Mouse (Mus musculus) left cerebral cortex, postnatal 14 days (tissue): ENCODE results near the gene Scgb2b27. TPM values are rescaled to one million over a fixed set of nuclear protein-coding genes. Genes with fewer than 3 reads are reported as not detected.
A peak's percentile ranks its signal among the peaks of the same experiment; 100 is the strongest.
"Not testable (repeated sequence)": the region's sequence is repeated elsewhere in the genome, so short reads cannot be mapped to it uniquely, and the experiment has no call there.

Experiments used
- DNase-seq, 2 experiments: peaks; one replicate each; pipeline ENCODE4 v3.0.0; 2021 to 2022; ENCODE audit warnings: low spot score in 2 of 2, mixed read lengths in 1 of 2
- intact Hi-C: fragments of 180-260 bp; cut with DNase I; formaldehyde crosslinking; loops from one replicate; pipeline ENCODE4 v1.15.1; 2025
- long read RNA-seq, 2 experiments: library from polyadenylated mRNA; stranded (forward); transcript quantifications; one replicate each; pipeline ENCODE4 v2.0.0; 2021
- total RNA-seq, 2 experiments: library from RNA; stranded (reverse); gene quantifications; 2 replicates each; pipeline ENCODE4 v1.2.3; 2021

The Scgb2b27 gene
- not detected for total RNA-seq
- long read RNA-seq, experiment 1 = 0 reads
- long read RNA-seq, experiment 2 = 0 reads

DNA sequence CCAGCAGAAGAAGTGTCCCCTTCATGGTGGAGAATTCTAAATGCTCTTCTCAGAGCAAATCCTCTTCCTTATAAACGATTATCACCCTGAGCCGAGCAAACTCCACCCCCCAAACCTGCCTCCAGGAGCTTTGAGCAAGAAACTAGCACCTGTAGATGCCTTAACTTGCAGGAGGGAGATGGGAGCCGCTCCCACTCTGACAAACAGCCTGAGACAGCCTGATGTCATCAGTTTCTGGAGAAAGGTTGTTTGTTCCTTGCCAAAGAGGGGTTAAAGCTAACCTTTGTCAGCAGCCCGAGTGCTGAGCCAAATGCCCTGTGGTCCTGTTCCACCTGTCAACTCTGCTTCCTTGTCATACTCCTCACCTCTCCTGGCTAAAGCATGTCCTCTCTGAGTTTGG lies at the start of gene Scgb2b27:
TSS of gene Scgb2b27 (minus strand) at position 101 of the 400 bp plus-strand sequence.
- intact Hi-C loops = no loop called here
- DNase-seq = no peak

DNA sequence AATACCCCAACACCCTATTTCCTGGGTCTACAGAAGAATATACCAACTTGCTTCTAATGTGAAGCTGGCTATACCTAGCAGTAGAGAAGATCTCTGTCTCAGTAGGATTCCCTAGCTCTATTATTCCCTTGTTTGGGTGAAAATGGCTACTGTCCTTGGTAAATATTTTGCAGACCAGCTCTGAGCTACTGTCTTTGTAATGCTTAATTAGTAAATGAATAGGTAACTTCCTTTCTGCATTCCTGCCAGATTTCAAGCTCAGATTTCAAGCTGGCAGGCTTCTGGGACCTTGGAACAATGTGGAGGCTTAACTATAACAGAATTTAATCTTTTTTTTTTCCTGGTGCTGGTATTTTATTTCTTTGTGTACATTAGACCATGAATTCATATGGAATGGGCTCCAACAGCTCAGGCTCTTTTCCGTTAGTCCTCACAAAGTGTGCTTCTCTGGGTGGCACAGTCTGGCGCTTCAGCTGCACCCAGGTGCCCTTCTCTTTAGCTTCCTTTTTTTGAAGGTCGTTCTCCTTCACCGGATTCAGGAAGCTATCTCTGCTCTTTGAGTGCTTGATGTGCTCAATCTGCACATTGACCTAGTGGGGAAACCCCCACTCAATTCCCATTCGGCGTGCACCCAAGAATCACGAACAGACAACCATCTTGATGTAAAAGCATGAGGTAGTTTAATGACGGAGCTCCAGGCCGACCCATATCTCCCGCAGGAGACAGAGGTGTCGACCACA lies 22.5 kb upstream of the Scgb2b27 start:
- intact Hi-C loops = not testable (repeated sequence)

DNA sequence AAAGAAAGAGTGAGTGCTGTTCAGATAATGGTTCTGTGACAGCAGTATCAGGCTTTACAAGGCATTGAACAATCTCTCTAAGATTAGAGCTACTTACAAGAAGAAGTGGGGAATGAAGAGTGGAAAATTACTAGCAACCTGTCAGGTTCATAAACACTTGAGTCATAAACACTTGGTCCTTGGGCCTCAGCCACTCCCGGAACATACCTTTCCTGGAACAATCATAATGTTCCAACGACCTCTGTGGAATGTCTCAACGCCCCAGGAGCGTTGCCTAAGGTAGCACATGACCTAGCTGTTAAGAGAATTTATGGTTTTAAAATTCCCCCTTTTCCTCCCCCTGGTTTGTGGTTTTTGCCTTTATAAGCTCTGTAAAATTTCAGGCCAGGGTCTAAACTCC lies 20.8 kb upstream of the Scgb2b27 start:
- DNase-seq, intact Hi-C loops: not testable (repeated sequence)

More for the DNA sequence above, 22.5 kb upstream of the Scgb2b27 start:
- not testable (repeated sequence) for DNase-seq

DNA sequence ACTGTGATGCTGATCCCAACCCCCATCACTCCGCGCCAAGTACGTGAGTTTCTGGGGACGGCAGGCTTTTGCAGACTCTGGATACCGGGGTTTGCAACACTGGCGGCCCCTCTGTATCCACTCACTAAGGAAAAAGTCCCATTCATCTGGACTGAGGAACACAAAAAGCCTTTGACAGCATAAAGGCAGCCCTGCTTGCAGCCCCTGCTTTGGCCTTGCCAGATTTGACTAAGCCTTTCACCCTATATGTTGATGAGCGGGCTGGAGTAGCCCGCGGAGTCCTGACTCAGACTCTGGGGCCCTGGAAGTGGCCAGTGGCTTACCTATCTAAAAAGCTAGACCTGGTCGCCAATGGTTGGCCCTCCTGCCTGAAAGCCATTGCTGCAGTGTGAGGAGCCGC lies 16.3 kb upstream of the Scgb2b27 start:
- no peak for DNase-seq
- intact Hi-C loops = no loop called here

DNA sequence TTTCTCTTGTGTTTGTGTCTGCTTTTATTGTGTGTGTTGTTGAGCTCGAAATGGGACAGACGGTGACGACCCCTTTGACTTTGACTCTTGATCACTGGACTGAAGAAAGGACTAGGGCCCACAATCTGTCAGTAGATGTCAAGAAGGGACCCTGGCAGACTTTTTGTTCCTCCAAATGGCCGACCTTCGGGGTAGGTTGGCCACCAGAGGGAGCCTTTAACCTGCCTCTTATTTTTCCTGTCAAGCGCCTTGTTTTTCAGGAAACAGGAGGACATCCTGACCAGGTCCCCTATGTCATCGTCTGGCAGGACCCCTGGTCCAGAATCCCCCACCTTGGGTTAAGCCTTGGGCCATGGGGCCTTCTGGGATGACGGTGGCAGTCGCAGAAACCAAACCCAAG lies 13.5 kb upstream of the Scgb2b27 start:
- intact Hi-C loops, DNase-seq: not testable (repeated sequence)

DNA sequence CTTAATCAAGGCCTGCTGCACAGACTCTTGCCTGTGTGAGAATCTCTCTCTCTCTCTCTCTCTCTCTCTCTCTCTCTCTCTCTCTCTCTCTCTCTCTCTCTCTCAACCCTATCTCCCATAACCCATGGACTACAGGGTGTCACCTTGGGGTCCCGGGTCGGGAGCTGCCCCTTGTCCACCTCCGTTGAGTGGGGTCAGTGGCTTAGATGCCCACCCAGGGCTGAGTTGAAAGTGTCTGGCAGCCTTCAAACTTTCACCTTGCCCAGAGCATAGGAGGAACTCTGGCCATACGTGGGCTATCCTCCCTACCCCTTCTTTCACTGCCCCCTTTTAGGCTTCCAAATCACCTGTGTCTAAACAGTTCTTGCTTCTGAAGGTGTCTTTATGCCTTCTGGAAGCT lies 11.9 kb upstream of the Scgb2b27 start:
- intact Hi-C loops = no loop called here
- DNase-seq = no peak

DNA sequence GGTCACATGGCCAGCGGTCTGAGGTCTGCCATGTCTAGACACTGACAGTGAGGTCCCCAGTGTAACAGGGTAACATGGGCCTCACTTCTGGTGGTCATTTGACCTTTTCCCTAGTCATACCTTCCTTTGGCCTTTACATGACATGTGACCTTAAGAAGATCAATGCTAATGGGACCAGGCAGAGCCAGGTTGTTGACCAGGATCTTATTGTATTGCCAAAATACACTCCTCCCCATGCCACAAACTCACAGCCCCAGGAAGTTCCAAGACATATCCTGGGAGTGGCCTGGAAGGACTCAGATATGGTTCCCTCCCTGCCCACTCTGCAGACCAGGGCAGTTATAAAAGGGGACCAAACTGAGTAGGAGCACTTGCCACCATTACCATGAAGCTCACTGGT lies 7.4 kb upstream of the Scgb2b27 start, which contains the start of gene Scgb1b27:
TSS of gene Scgb1b27 (plus strand) at position 301 of the 400 bp plus-strand sequence.
- intact Hi-C loops = not testable (repeated sequence)

DNA sequence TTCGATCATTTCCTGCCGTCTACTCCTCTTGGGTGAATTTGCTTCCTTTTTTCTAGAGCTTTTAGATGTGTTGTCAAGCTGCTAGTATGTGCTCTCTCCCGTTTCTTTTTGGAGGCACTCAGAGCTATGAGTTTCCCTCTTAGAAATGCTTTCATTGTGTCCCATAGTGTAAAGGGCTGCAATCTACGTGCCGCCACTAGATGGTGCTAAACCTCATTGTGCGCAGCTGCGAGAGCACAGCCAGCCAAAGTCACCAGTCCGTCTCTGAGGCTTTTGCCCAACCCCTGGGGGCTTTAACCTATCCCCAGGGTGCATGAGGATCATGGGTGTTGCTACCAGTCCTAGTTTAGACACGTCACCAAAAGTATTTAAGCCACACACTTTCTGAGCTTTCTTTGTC lies 31.5 kb downstream of the Scgb2b27 start:
- intact Hi-C loops = not testable (repeated sequence)
- DNase-seq = peak in 1 of 2 experiments; percentile 2

More for the DNA sequence above, 7.4 kb upstream of the Scgb2b27 start, which contains the start of gene Scgb1b27:
- DNase-seq = not testable (repeated sequence)

Other genes with a start within 250 kb of the Scgb2b27 start
- gene Scgb2b26, start 68.9 kb downstream of the Scgb2b27 start, total RNA-seq = not detected
- gene Scgb1b27, start 7.5 kb upstream of the Scgb2b27 start, total RNA-seq = not detected
- not detected for gene Scgb1b30, start 81.5 kb upstream of the Scgb2b27 start, total RNA-seq
- gene Wtip, start 119.3 kb upstream of the Scgb2b27 start, total RNA-seq = 10 to 100 TPM; 10.2 to 12.1 TPM
- 10 to 100 TPM; 81.0 to 81.1 TPM for gene Uba2, start 155.7 kb upstream of the Scgb2b27 start, total RNA-seq
- gene Pdcd2l, start 182.7 kb upstream of the Scgb2b27 start, total RNA-seq = 10 to 100 TPM; 22.8 to 25.4 TPM
- gene Gpi1, start 216.4 kb upstream of the Scgb2b27 start, total RNA-seq = 100 to 1,000 TPM; 676 to 689 TPM
- gene Gm6096, start 237.1 kb upstream of the Scgb2b27 start, total RNA-seq = not detected